Mouse (Mus musculus): ENCODE measurements at regions not wholly inside any gene's neighbourhood (a gene's known extent, or its start where the extent isn't known, plus 50 kb on each side); places are given as distances from the start of the nearest gene placed in this dataset.

GRCm38 (mm10) chr2:51543949-51544348 is 83.4 kb upstream of the Tas2r134 start:
- Histone ChIP-seq H3ac (ENCODE audit: control insufficient read depth, insufficient read length, low read depth) (no peak overlapping the region), H3K4me3 (ENCODE audit: insufficient read depth, poor library complexity, severe bottlenecking) (no peak overlapping the region), H3K79me3 (ENCODE audit: low read depth) (no peaks in the 10 kb centered on the region), H3K79me2 (ENCODE audit: control insufficient read depth, insufficient read depth) (no peaks in the 10 kb centered on the region), H3K27me3 (ENCODE audit: control insufficient read depth, insufficient read depth, insufficient read length) (no peaks in the 10 kb centered on the region), H3K36me3 (ENCODE audit: control insufficient read depth, insufficient read depth) (no peaks in the 10 kb centered on the region)
- TF ChIP-seq CEBPB (IDR thresholded peaks at IDR 0.05; ENCODE audit: low read depth) (no peak), FOSL1 (IDR thresholded peaks at IDR 0.05; ENCODE audit: insufficient read depth, low read length, poor library complexity, severe bottlenecking) (no peak)

GRCm38 (mm10) chr2:51542272-51542671 is 85.0 kb upstream of the Tas2r134 start:
- H3K4me3 ChIP-seq (ENCODE audit: insufficient read depth, poor library complexity, severe bottlenecking): no peak overlapping the region
- H3ac ChIP-seq (ENCODE audit: control insufficient read depth, insufficient read length, low read depth): no peak overlapping the region
- no peaks in the 10 kb centered on the region for H3K79me2 ChIP-seq (ENCODE audit: control insufficient read depth, insufficient read depth)
- no peaks in the 10 kb centered on the region for H3K36me3 ChIP-seq (ENCODE audit: control insufficient read depth, insufficient read depth)
- H3K27me3 ChIP-seq (ENCODE audit: control insufficient read depth, insufficient read depth, insufficient read length): no peaks in the 10 kb centered on the region
- H3K79me3 ChIP-seq (ENCODE audit: low read depth): no peaks in the 10 kb centered on the region
- TF ChIP-seq MAX (IDR thresholded peaks at IDR 0.05) (no peak), MYOG (IDR thresholded peaks at IDR 0.05; ENCODE audit: control insufficient read depth, extremely low read depth, insufficient read length) (no peak), FOSL1 (IDR thresholded peaks at IDR 0.05; ENCODE audit: insufficient read depth, low read length, poor library complexity, severe bottlenecking) (no peak), CTCF (IDR thresholded peaks at IDR 0.05; ENCODE audit: control insufficient read depth, insufficient read depth, insufficient read length) (no peak), MYOD1 (IDR thresholded peaks at IDR 0.05; ENCODE audit: control insufficient read depth, insufficient read length, low read depth) (no peak), CEBPB (IDR thresholded peaks at IDR 0.05; ENCODE audit: low read depth) (no peak)

- H3ac ChIP-seq (ENCODE audit: control insufficient read depth, insufficient read length, low read depth): no peak overlapping the region
- no peaks in the 10 kb centered on the region for H3K36me3 ChIP-seq (ENCODE audit: control insufficient read depth, insufficient read depth)
- no peaks in the 10 kb centered on the region for H3K79me2 ChIP-seq (ENCODE audit: control insufficient read depth, insufficient read depth)
- H3K79me3 ChIP-seq (ENCODE audit: low read depth): no peaks in the 10 kb centered on the region
- no peak overlapping the region for H3K4me3 ChIP-seq (ENCODE audit: insufficient read depth, poor library complexity, severe bottlenecking)
- no peaks in the 10 kb centered on the region for H3K27me3 ChIP-seq (ENCODE audit: control insufficient read depth, insufficient read depth, insufficient read length)
- TF ChIP-seq CTCF (IDR thresholded peaks at IDR 0.05; ENCODE audit: control insufficient read depth, insufficient read depth, insufficient read length) (no peak), CEBPB (IDR thresholded peaks at IDR 0.05; ENCODE audit: low read depth) (no peak), MYOD1 (IDR thresholded peaks at IDR 0.05; ENCODE audit: control insufficient read depth, insufficient read length, low read depth) (no peak), FOSL1 (IDR thresholded peaks at IDR 0.05; ENCODE audit: insufficient read depth, low read length, poor library complexity, severe bottlenecking) (no peak), MYOG (IDR thresholded peaks at IDR 0.05; ENCODE audit: control insufficient read depth, extremely low read depth, insufficient read length) (no peak), USF1 (IDR thresholded peaks at IDR 0.05; ENCODE audit: low read depth) (no peak), MAX (IDR thresholded peaks at IDR 0.05) (no peak)
Observed at GRCm38 (mm10) chr2:51532709-51533414, 94.4 kb upstream of the Tas2r134 start.

- no peaks in the 10 kb centered on the region for H3K27me3 ChIP-seq (ENCODE audit: control insufficient read depth, insufficient read depth, insufficient read length)
- no peak overlapping the region for H3ac ChIP-seq (ENCODE audit: control insufficient read depth, insufficient read length, low read depth)
- no peak overlapping the region for H3K4me3 ChIP-seq (ENCODE audit: insufficient read depth, poor library complexity, severe bottlenecking)
- TF ChIP-seq CEBPB (IDR thresholded peaks at IDR 0.05; ENCODE audit: low read depth): no peak
- H3K36me3 ChIP-seq (ENCODE audit: control insufficient read depth, insufficient read depth): no peaks in the 10 kb centered on the region
- H3K79me3 ChIP-seq (ENCODE audit: low read depth): no peaks in the 10 kb centered on the region
- no peaks in the 10 kb centered on the region for H3K79me2 ChIP-seq (ENCODE audit: control insufficient read depth, insufficient read depth)
Observed at GRCm38 (mm10) chr2:51531106-51531839, 96.0 kb upstream of the Tas2r134 start.

- Histone ChIP-seq H3K4me3 (ENCODE audit: insufficient read depth, poor library complexity, severe bottlenecking) (no peak overlapping the region), H3ac (ENCODE audit: control insufficient read depth, insufficient read length, low read depth) (no peak overlapping the region), H3K79me2 (ENCODE audit: control insufficient read depth, insufficient read depth) (no peaks in the 10 kb centered on the region), H3K36me3 (ENCODE audit: control insufficient read depth, insufficient read depth) (no peaks in the 10 kb centered on the region), H3K79me3 (ENCODE audit: low read depth) (no peaks in the 10 kb centered on the region), H3K27me3 (ENCODE audit: control insufficient read depth, insufficient read depth, insufficient read length) (no peaks in the 10 kb centered on the region)
- TF ChIP-seq USF1 (IDR thresholded peaks at IDR 0.05; ENCODE audit: low read depth) (no peak), CTCF (IDR thresholded peaks at IDR 0.05; ENCODE audit: control insufficient read depth, insufficient read depth, insufficient read length) (no peak), MYOD1 (IDR thresholded peaks at IDR 0.05; ENCODE audit: control insufficient read depth, insufficient read length, low read depth) (no peak), MAX (IDR thresholded peaks at IDR 0.05) (no peak), FOSL1 (IDR thresholded peaks at IDR 0.05; ENCODE audit: insufficient read depth, low read length, poor library complexity, severe bottlenecking) (no peak), MYOG (IDR thresholded peaks at IDR 0.05; ENCODE audit: control insufficient read depth, extremely low read depth, insufficient read length) (no peak), CEBPB (IDR thresholded peaks at IDR 0.05; ENCODE audit: low read depth) (no peak)
Observed at GRCm38 (mm10) chr2:51522766-51523165, 104.5 kb upstream of the Tas2r134 start.

All from C2C12 (cell line).